Mouse (Mus musculus): ENCODE results near the gene Pacsin1.

DNA sequence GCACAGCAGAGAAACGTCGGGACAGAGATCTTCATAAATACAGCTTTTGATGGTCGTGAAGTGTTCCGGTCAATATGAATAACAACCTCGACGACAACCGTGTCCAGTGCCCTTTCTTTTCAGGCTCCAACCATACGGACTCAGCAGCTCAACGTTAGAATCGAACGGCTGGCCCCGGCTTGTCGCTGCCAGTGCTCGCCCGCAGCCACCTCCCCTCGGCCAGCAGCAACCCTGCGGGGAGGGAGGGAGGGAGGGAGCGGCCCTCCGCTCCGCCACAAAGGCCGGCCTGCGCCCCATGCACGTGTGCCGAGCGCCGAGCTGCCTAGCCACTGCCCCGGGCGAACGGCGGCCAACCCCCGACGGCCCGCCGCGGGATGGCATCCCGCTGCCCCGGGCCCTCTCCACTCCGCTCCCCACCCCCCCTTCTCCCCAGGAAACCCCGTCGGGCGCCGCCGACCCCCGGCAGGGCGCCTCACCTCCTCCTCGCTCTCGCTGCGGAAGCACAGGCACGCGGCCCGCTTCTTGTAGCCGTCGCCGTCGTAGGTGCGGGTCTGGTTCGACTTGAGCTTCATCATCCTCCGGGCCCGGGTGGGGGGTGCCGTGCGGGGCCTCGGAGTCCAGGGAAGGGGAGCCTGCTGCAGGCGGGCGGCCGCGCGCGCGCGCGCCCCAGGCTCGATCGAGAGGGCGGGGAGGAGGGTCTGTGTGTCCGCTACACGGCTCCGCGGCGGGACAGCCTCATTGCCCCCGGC is 32.5 kb upstream of the Pacsin1 start:
- TF ChIP-seq CTCF (IDR thresholded peaks at IDR 0.05) = no peak
- no peak for TF ChIP-seq POLR2A (IDR thresholded peaks at IDR 0.05; ENCODE audit: insufficient read depth, low read depth, low read length)
